Mouse (Mus musculus) liver, embryonic 14.5 days (tissue): ENCODE results near the gene Med26. TPM values are rescaled to one million over a fixed set of nuclear protein-coding genes. Genes with fewer than 3 reads are reported as not detected.

Experiments
- ATAC-seq: fragments of 200-750 bp; cut with Nextera tagmentation; 2 replicates; pipeline ENCODE4 v1.8.0; 2017; ENCODE audit warnings: moderate number of reproducible peaks, mild to moderate bottlenecking, moderate library complexity; ENCODE audit not compliant: insufficient read depth
- DNase-seq, 3 experiments: peaks; one replicate each; pipeline ENCODE4 v3.0.0-alpha.2; 2012 to 2013; ENCODE audit warnings: low read depth in 3 of 3, low spot score in 3 of 3
- H3K27ac ChIP-seq: fragments of 300-500 bp; sonication (generic); 2 replicates; pipeline ENCODE4 v1.5.1; 2014; ENCODE audit warnings: moderate library complexity, mild to moderate bottlenecking, control low read depth, inconsistent platforms
- H3K27me3 ChIP-seq: fragments of 300-500 bp; sonication (generic); 2 replicates; pipeline ENCODE4 v1.6.1; 2014; ENCODE audit warnings: mild to moderate bottlenecking, low read length, moderate library complexity; ENCODE audit not compliant: control insufficient read depth, insufficient read depth
- H3K36me3 ChIP-seq: fragments of 300-500 bp; sonication (generic); replicated peaks from 2 replicates; pipeline ENCODE4 v1.6.1; 2014; ENCODE audit warnings: low read depth; ENCODE audit not compliant: control insufficient read depth, insufficient read depth
- H3K4me1 ChIP-seq, 2 experiments: fragments of 200-500 bp in 1 of 2; fragments of 300-500 bp in 1 of 2; sonication (generic) in 1 of 2; replicated peaks; 2 replicates each; pipeline ENCODE4 v1.6.1; 2012 to 2014; ENCODE audit warnings: antibody characterized with exemption in 1 of 2, inconsistent platforms in 1 of 2, low read length in 1 of 2; ENCODE audit not compliant: control insufficient read depth in 2 of 2, insufficient read depth in 2 of 2
- H3K4me2 ChIP-seq: fragments of 300-500 bp; sonication (generic); 2 replicates; pipeline ENCODE4 v1.6.1; 2014; ENCODE audit warnings: low read depth, mild to moderate bottlenecking, control low read depth, moderate library complexity
- H3K4me3 ChIP-seq, 2 experiments: fragments of 200-500 bp in 1 of 2; fragments of 300-500 bp in 1 of 2; sonication (generic) in 1 of 2; 2 replicates each; pipeline ENCODE4 v1.5.1; 2012 to 2014; ENCODE audit warnings: low read depth in 2 of 2, low read length in 2 of 2, mild to moderate bottlenecking in 2 of 2, control low read depth in 1 of 2, inconsistent platforms in 1 of 2, moderate library complexity in 1 of 2; ENCODE audit not compliant: insufficient read depth in 1 of 2
- H3K9ac ChIP-seq: fragments of 300-500 bp; sonication (generic); replicated peaks from 2 replicates; pipeline ENCODE4 v1.6.1; 2014; ENCODE audit warnings: mild to moderate bottlenecking, control low read depth, moderate library complexity
- H3K9me3 ChIP-seq: fragments of 300-500 bp; sonication (generic); 2 replicates; pipeline ENCODE4 v1.6.1; 2016; ENCODE audit warnings: low read length, mixed read lengths; ENCODE audit not compliant: control insufficient read depth
- CTCF ChIP-seq: IDR thresholded peaks from 2 replicates; pipeline ENCODE4 v1.5.1; 2016; ENCODE audit warnings: antibody characterized with exemption, low read depth, control low read depth
- EP300 ChIP-seq: IDR thresholded peaks from 2 replicates; pipeline ENCODE4 v1.6.1; 2016; ENCODE audit warnings: antibody characterized with exemption, low read depth
- WGBS: fragments of 180-500 bp; shearing (Covaris S2); extraction: QIAGEN DNeasy Blood & Tissue Kit; methylation state at CpG from one replicate; pipeline ENCODE4 v1.1.7; 2014; ENCODE audit not compliant: insufficient replicate concordance; 5-methylcytosine and 5-hydroxymethylcytosine counted together
- polyA plus RNA-seq, 2 experiments: library from polyadenylated mRNA; depleted of rRNA in 1 of 2; stranded (reverse) in 1 of 2; unstranded in 1 of 2; fragments of >200 nt; fragmentation: Nextera tagmentation in 1 of 2; extraction: Ambion mirVana in 1 of 2; gene quantifications; 2 replicates each; pipeline versions ENCODE4 v1.2.1 to v1.2.3; 2012 to 2014

The Med26 gene
- polyA plus RNA-seq, 2 experiments, result 4.6 to 6.2 TPM

- no peaks in the 10 kb centered on the region for H3K9me3 ChIP-seq
- H3K4me1 ChIP-seq, result peaks cover 9 to 17% of the 10 kb centered on the region in 2 experiments
- WGBS, result under 1% methylated on average over 46 of the region's 56 CpGs
- no peak for TF ChIP-seq CTCF
- TF ChIP-seq EP300, result no peak
- peak overlapping the region; percentile 89 for H3K9ac ChIP-seq
- peak overlapping the region; percentile 90 to 94 for H3K4me3 ChIP-seq
- H3K4me2 ChIP-seq, result peak overlapping the region; percentile 97
- ATAC-seq (peak; percentile 98), DNase-seq (peak; percentile 98 to 99 (median 98))
- H3K27ac ChIP-seq, result peak overlapping the region; percentile 59
- peaks cover 25% of the 10 kb centered on the region for H3K36me3 ChIP-seq
- no peaks in the 10 kb centered on the region for H3K27me3 ChIP-seq
These were observed 55.4 kb downstream of the Med26 start for GRCm38 (mm10) chr8:72492622-72493081.

- no peaks in the 10 kb centered on the region for H3K9me3 ChIP-seq
- H3K4me2 ChIP-seq, result peak within 1 kb of the TSS; percentile 97
- peak; percentile 47 for ATAC-seq
- H3K4me1 ChIP-seq, result peaks cover 9 to 17% of the 10 kb centered on the region in 2 experiments
- H3K9ac ChIP-seq, result peak within 1 kb of the TSS; percentile 89
- H3K4me3 ChIP-seq, result peak within 1 kb of the TSS; percentile 90 to 94
- H3K27ac ChIP-seq, result peak within 1 kb of the TSS; percentile 72
- DNase-seq, result peak in 2 of 3 experiments; percentile 23 to 31
- no peak for TF ChIP-seq EP300
- 0 out of 2 replicates have a peak, but pooled peaks have one; percentile 7 for TF ChIP-seq CTCF
- H3K36me3 ChIP-seq, result peaks cover 25% of the 10 kb centered on the region
- WGBS, result under 1% methylated on average over 87 of the region's 98 CpGs
- no peaks in the 10 kb centered on the region for H3K27me3 ChIP-seq
These were observed 56.1 kb downstream of the Med26 start, which contains the start of gene Slc35e1 for GRCm38 (mm10) chr8:72491680-72492621. Gene Slc35e1 (minus strand): TSS chr8:72492614.

- H3K4me3 ChIP-seq, result peak overlapping the region; percentile 14 to 90; a peak in 2 of 4 replicates
- H3K4me2 ChIP-seq, result peak overlapping the region; percentile 77
- no peak overlapping the region for H3K27ac ChIP-seq
- ATAC-seq (no peak), DNase-seq (no peak)
- no peaks in the 10 kb centered on the region for H3K9me3 ChIP-seq
- TF ChIP-seq CTCF, result no peak
- peak overlapping the region; percentile 41 for H3K9ac ChIP-seq
- peaks cover 9 to 17% of the 10 kb centered on the region in 2 experiments for H3K4me1 ChIP-seq
- peaks cover 23% of the 10 kb centered on the region for H3K36me3 ChIP-seq
- 72% methylated on average over 2 of the region's 2 CpGs for WGBS
- H3K27me3 ChIP-seq, result no peaks in the 10 kb centered on the region
These were observed 57.1 kb downstream of the Med26 start for GRCm38 (mm10) chr8:72491017-72491416.

GRCm38 (mm10) chr8:72487014-72487413, 61.1 kb downstream of the Med26 start:
- TF ChIP-seq EP300 (no peak), CTCF (no peak)
- no peak overlapping the region for H3K4me2 ChIP-seq
- DNase-seq, result no peak
- H3K27ac ChIP-seq, result no peak overlapping the region
- H3K9ac ChIP-seq, result no peak overlapping the region
- no peak overlapping the region for H3K4me3 ChIP-seq
- peaks cover 5 to 10% of the 10 kb centered on the region in 2 experiments; a peak in 3 of 4 replicates for H3K4me1 ChIP-seq
- no peak for ATAC-seq
- H3K27me3 ChIP-seq, result no peaks in the 10 kb centered on the region
- peaks cover 37% of the 10 kb centered on the region for H3K36me3 ChIP-seq
- H3K9me3 ChIP-seq, result no peaks in the 10 kb centered on the region

GRCm38 (mm10) chr8:72485456-72486199, 62.4 kb downstream of the Med26 start:
- no peaks in the 10 kb centered on the region for H3K9me3 ChIP-seq
- TF ChIP-seq CTCF (no peak), EP300 (no peak)
- ATAC-seq, result 0 out of 2 replicates have a peak, but pooled peaks have one; percentile 8
- no peak overlapping the region for H3K4me2 ChIP-seq
- 49% methylated on average over 6 of the region's 6 CpGs for WGBS
- no peak overlapping the region for H3K27ac ChIP-seq
- H3K4me1 ChIP-seq, result peaks cover 2 to 3% of the 10 kb centered on the region in 2 experiments; a peak in 2 of 4 replicates
- no peaks in the 10 kb centered on the region for H3K27me3 ChIP-seq
- no peak overlapping the region for H3K4me3 ChIP-seq
- DNase-seq, result no peak
- H3K36me3 ChIP-seq, result peaks cover 39% of the 10 kb centered on the region
- H3K9ac ChIP-seq, result no peak overlapping the region
